Mouse (Mus musculus) granulocyte monocyte progenitor cell, adult 5-6 weeks (primary cell): ENCODE measurements around the gene Arpc3. TPM values are rescaled to one million over a fixed set of nuclear protein-coding genes. Genes with fewer than 3 reads are reported as not detected.
A peak's percentile ranks its signal among the peaks of the same experiment; 100 is the strongest.

ENCODE experiments used
- ATAC-seq: replicated peaks from 2 replicates; pipeline ENCODE4 v1.8.0; 2016; ENCODE audit warnings: mild to moderate bottlenecking, moderate TSS enrichment, inconsistent platforms; ENCODE audit not compliant: poor library complexity, severe bottlenecking
- total RNA-seq, 2 experiments: library from RNA; stranded (forward) in 1 of 2; stranded (reverse) in 1 of 2; fragments of 200-712, 200-1000 nt in 1 of 2; fragments of >200 nt in 1 of 2; fragmentation: Nextera tagmentation in 1 of 2; gene quantifications; 2 replicates each; pipeline ENCODE4 v1.2.3; 2014 to 2017

Arpc3 gene
- total RNA-seq (2014; fragmentation: Nextera tagmentation) (271 and 276 TPM in 2 replicates), total RNA-seq (2017) (988 and 1,056 TPM in 2 replicates)

GRCm38 (mm10) chr5:122391786-122392180 lies at the start of gene Arpc3:
Gene Arpc3, plus strand, starts transcription at chr5:122391878.
- ATAC-seq = peak; percentile 88

- 0 out of 2 replicates have a peak, but pooled peaks have one; percentile 33 for ATAC-seq
Measured at GRCm38 (mm10) chr5:122342874-122343273, 48.8 kb upstream of the Arpc3 start.

GRCm38 (mm10) chr5:122343768-122344167 lies 47.9 kb upstream of the Arpc3 start:
- ATAC-seq = peak; percentile 87

- peak; percentile 71 for ATAC-seq
Measured at GRCm38 (mm10) chr5:122344260-122344659, 47.4 kb upstream of the Arpc3 start.

- no peak for ATAC-seq
Measured at GRCm38 (mm10) chr5:122345777-122346176, 45.9 kb upstream of the Arpc3 start.

GRCm38 (mm10) chr5:122353807-122354491 lies 37.7 kb upstream of the Arpc3 start, which contains the start of the genes Rad9b and Vps29:
Gene Rad9b, minus strand, starts transcription at chr5:122354233.
Gene Vps29, plus strand, starts transcription at chr5:122354369.
- peak; percentile 99 for ATAC-seq

- peak; percentile 64 for ATAC-seq
Measured at GRCm38 (mm10) chr5:122354492-122355067, 37.1 kb upstream of the Arpc3 start.

- peak; percentile 39 for ATAC-seq
Measured at GRCm38 (mm10) chr5:122371591-122372191, 20.0 kb upstream of the Arpc3 start, which contains the start of gene Gpn3. Gene Gpn3, plus strand, starts transcription at chr5:122371876.

- peak; percentile 98 for ATAC-seq
Measured at GRCm38 (mm10) chr5:122372192-122372769, 19.4 kb upstream of the Arpc3 start, which contains the start of gene Fam216a. Gene Fam216a, minus strand, starts transcription at chr5:122372364.

GRCm38 (mm10) chr5:122372878-122373277 lies 18.8 kb upstream of the Arpc3 start:
- no peak for ATAC-seq

GRCm38 (mm10) chr5:122377101-122377833 lies 14.4 kb upstream of the Arpc3 start:
- ATAC-seq = no peak

GRCm38 (mm10) chr5:122378171-122378570 lies 13.5 kb upstream of the Arpc3 start:
- no peak for ATAC-seq

- peak; percentile 94 for ATAC-seq
Measured at GRCm38 (mm10) chr5:122379374-122380155, 12.1 kb upstream of the Arpc3 start.

- no peak for ATAC-seq
Measured at GRCm38 (mm10) chr5:122390006-122390405, 1.7 kb upstream of the Arpc3 start.

GRCm38 (mm10) chr5:122390671-122391070 lies 1.0 kb upstream of the Arpc3 start:
- ATAC-seq = no peak

- no peak for ATAC-seq
Measured at GRCm38 (mm10) chr5:122391178-122391785, 396 bp upstream of the Arpc3 start.

GRCm38 (mm10) chr5:122392227-122393004 lies 738 bp downstream of the Arpc3 start:
- peak; percentile 58 for ATAC-seq

GRCm38 (mm10) chr5:122393887-122394286 lies 2.2 kb downstream of the Arpc3 start:
- ATAC-seq = 0 out of 2 replicates have a peak, but pooled peaks have one; percentile 34
